Comparison of ENCODE assay signal across 17 mouse cellular contexts in genomic region chr16:58661826-58662225, GRCm38 (mm10). TPM values are rescaled to one million over a fixed set of nuclear protein-coding genes. Genes with fewer than 3 reads are reported as not detected.
DNase-seq lines count a peak whose midpoint lies in the region; ATAC-seq and TF ChIP-seq lines count a peak whose summit lies in the region.
"Had no signal": no experiment of that assay in that cellular context is flagged by ENCODE, and none has a peak within 500 bp of the region (broad histone marks: within the 10 kb centered on the region; RNA-seq: fewer than 3 reads in every experiment).

No protein-coding gene starts in this region.

- H3K9ac ChIP-seq in heart, embryonic 12.5 days, result no peak overlapping the region
- H3K9ac ChIP-seq in heart, adult 2 months (ENCODE audit: low read depth, low read length), result no peak overlapping the region
- H3K9ac ChIP-seq in liver, embryonic 11.5 days (ENCODE audit: low read depth, low read length), result peak overlapping the region; percentile 44; the same call in 1 of the 2 replicates

- no peak for TF ChIP-seq POLR2A in heart, adult 2 months (IDR thresholded peaks at IDR 0.05; ENCODE audit: insufficient read depth, low read depth, low read length)

- TF ChIP-seq CTCF in heart, adult 2 months (IDR thresholded peaks at IDR 0.05), result no peak

- no peak for TF ChIP-seq EP300 in heart, adult 2 months (IDR thresholded peaks at IDR 0.05; ENCODE audit: insufficient read depth, low read depth, low read length)

- no peaks in the 10 kb centered on the region for H3K79me2 ChIP-seq in heart, adult 2 months (replicated peaks; ENCODE audit: control insufficient read depth, insufficient read depth, low read length)

- peak; percentile 85 for ATAC-seq in heart, embryonic 12.5 days (ENCODE audit: insufficient number of reproducible peaks, low FRiP score)
- peak; percentile 95 for ATAC-seq in liver, embryonic 11.5 days (replicated peaks; ENCODE audit: low FRiP score)

- intact Hi-C loops in heart, adult 2 months (cut with DNase I), result loop anchor here (5.0 kb wide), 3 partner anchors 35 to 360 kb away; no protein-coding TSS in a partner anchor

- no peaks in the 10 kb centered on the region for H3K27me3 ChIP-seq in heart, embryonic 12.5 days (replicated peaks)
- H3K27me3 ChIP-seq in heart, adult 2 months (ENCODE audit: control insufficient read depth, insufficient read depth, low read length), result no peaks in the 10 kb centered on the region
- no peaks in the 10 kb centered on the region; the same call in 1 of the 2 replicates for H3K27me3 ChIP-seq in liver, embryonic 11.5 days (replicated peaks; ENCODE audit: control insufficient read depth, insufficient read depth, low read length)

- DNase-seq in heart, adult 2 months, result no peak
- DNase-seq in c-Kit-negative CD71-positive TER-119-positive erythroid progenitor cells, embryonic 14.5 days (ENCODE audit: low read depth, low spot score), result peak; percentile 87
- DNase-seq in liver, embryonic 11.5 days (ENCODE audit: low spot score), result no peak
- DNase-seq in spleen, postnatal 36 days (ENCODE audit: low spot score in 2 of 2), result peak; percentile 21 to 60
- no peak for DNase-seq in left cerebral cortex, adult 8-10 months (ENCODE audit: low spot score in 2 of 2)
- no peak for DNase-seq in layer of hippocampus, adult 9-11 months
- no peak for DNase-seq in cerebellum, adult 11 months
- DNase-seq: embryo, embryonic 11 days; gastrocnemius, adult 2 months; right cerebral cortex, postnatal 4 days had no signal

- 61% methylated on average over 5 of the region's 5 CpGs for WGBS in heart, embryonic 12.5 days
- WGBS in heart, adult 2 months, result 60% methylated on average over 5 of the region's 5 CpGs
- 30% methylated on average over 5 of the region's 5 CpGs for WGBS in liver, embryonic 11.5 days

- no peaks in the 10 kb centered on the region for H3K9me3 ChIP-seq in heart, embryonic 12.5 days (replicated peaks)
- H3K9me3 ChIP-seq in liver, embryonic 11.5 days (ENCODE audit: control insufficient read depth, low read length), result no peaks in the 10 kb centered on the region
- H3K9me3 ChIP-seq: forebrain, embryonic 10.5 days had no signal

- peak overlapping the region; percentile 28 for H3K4me2 ChIP-seq in heart, embryonic 12.5 days
- peak overlapping the region; percentile 53 for H3K4me2 ChIP-seq in liver, embryonic 11.5 days

- peak overlapping the region; percentile 43 for H3K27ac ChIP-seq in heart, embryonic 12.5 days (ENCODE audit: poor library complexity, severe bottlenecking)
- no peak overlapping the region for H3K27ac ChIP-seq in heart, adult 2 months
- H3K27ac ChIP-seq in liver, embryonic 11.5 days (ENCODE audit: low read depth, low read length), result peak overlapping the region; percentile 90
- H3K27ac ChIP-seq: forebrain, embryonic 10.5 days; gastrocnemius, adult 2 months; layer of hippocampus, adult 2 months had no signal

- no peaks in the 10 kb centered on the region for H3K36me3 ChIP-seq in heart, embryonic 12.5 days
- H3K36me3 ChIP-seq in heart, adult 2 months (ENCODE audit: control insufficient read depth, insufficient read depth, low read length), result no peaks in the 10 kb centered on the region
- no peaks in the 10 kb centered on the region for H3K36me3 ChIP-seq in liver, embryonic 11.5 days (ENCODE audit: control insufficient read depth, insufficient read depth, low read length)
- H3K36me3 ChIP-seq: forebrain, embryonic 10.5 days had no signal

- H3K4me3 ChIP-seq in heart, embryonic 12.5 days, result no peak overlapping the region
- H3K4me3 ChIP-seq in heart, adult 2 months, result no peak overlapping the region
- no peak overlapping the region for H3K4me3 ChIP-seq in liver, embryonic 11.5 days (ENCODE audit: low read depth, low read length)
- H3K4me3 ChIP-seq: forebrain, embryonic 10.5 days; gastrocnemius, adult 2 months; layer of hippocampus, adult 2 months had no signal

- no peaks in the 10 kb centered on the region for H3K4me1 ChIP-seq in heart, embryonic 12.5 days (replicated peaks)
- no peaks in the 10 kb centered on the region for H3K4me1 ChIP-seq in heart, adult 2 months (ENCODE audit: control insufficient read depth, insufficient read depth, low read length)
- peaks cover 21% of the 10 kb centered on the region for H3K4me1 ChIP-seq in liver, embryonic 11.5 days (replicated peaks; ENCODE audit: control insufficient read depth, insufficient read depth, low read length)
- H3K4me1 ChIP-seq: forebrain, embryonic 10.5 days had no signal

RNA-seq across cellular contexts. Expression of gene Cpox, which starts 8.3 kb away (rescaled TPM):
- polyA plus RNA-seq in heart, embryonic 12.5 days (2016; fragmentation: Nextera tagmentation; extraction: Ambion mirVana), result 39.9 and 48.0 TPM in 2 replicates
- total RNA-seq in heart, adult 2 months (2021), result 10 to 100 TPM; 39.1 to 41.1 TPM
- polyA plus RNA-seq in heart, adult 2 months (2012; rRNA removed), result 14.8 and 23.8 TPM in 2 replicates
- 388 and 389 TPM in 2 replicates for polyA plus RNA-seq in liver, embryonic 11.5 days (2014; fragmentation: Nextera tagmentation; extraction: Ambion mirVana)
- 10 to 100 TPM; 41.4 to 46.8 (median 43.7) TPM for total RNA-seq in left cerebral cortex, adult 8-10 months (2022)

RNA-seq across cellular contexts. Expression of gene E330017A01Rik, which starts 23.3 kb away (rescaled TPM):
- polyA plus RNA-seq in heart, embryonic 12.5 days (2016; fragmentation: Nextera tagmentation; extraction: Ambion mirVana), result 0.17 TPM in 1 of 2 replicates, not detected in the other
- total RNA-seq in heart, adult 2 months (2021), result not detected
- polyA plus RNA-seq in heart, adult 2 months (2012; rRNA removed), result not detected in 2 replicates
- not detected in 2 replicates for polyA plus RNA-seq in liver, embryonic 11.5 days (2014; fragmentation: Nextera tagmentation; extraction: Ambion mirVana)
- total RNA-seq in left cerebral cortex, adult 8-10 months (2022), result not detected
- total RNA-seq: gastrocnemius, adult 2 months; layer of hippocampus, adult 2 months had no signal
- polyA plus RNA-seq: C2C12; forebrain, embryonic 10.5 days; heart, postnatal 0 days; intestine, embryonic 14.5 days; limb, embryonic 14.5 days had no signal

RNA-seq across cellular contexts. Expression of gene Gm813, which starts 45.0 kb away (rescaled TPM):
- not detected in 2 replicates for polyA plus RNA-seq in heart, embryonic 12.5 days (2016; fragmentation: Nextera tagmentation; extraction: Ambion mirVana)
- not detected for total RNA-seq in heart, adult 2 months (2021)
- not detected in 2 replicates for polyA plus RNA-seq in heart, adult 2 months (2012; rRNA removed)
- not detected in 2 replicates for polyA plus RNA-seq in liver, embryonic 11.5 days (2014; fragmentation: Nextera tagmentation; extraction: Ambion mirVana)
- total RNA-seq in left cerebral cortex, adult 8-10 months (2022), result not detected
- total RNA-seq: gastrocnemius, adult 2 months; layer of hippocampus, adult 2 months had no signal
- polyA plus RNA-seq: C2C12; forebrain, embryonic 10.5 days; heart, postnatal 0 days; intestine, embryonic 14.5 days; limb, embryonic 14.5 days had no signal

RNA-seq across cellular contexts. Expression of gene Gpr15, which starts 57.0 kb away (rescaled TPM):
- not detected in 2 replicates for polyA plus RNA-seq in heart, embryonic 12.5 days (2016; fragmentation: Nextera tagmentation; extraction: Ambion mirVana)
- not detected for total RNA-seq in heart, adult 2 months (2021)
- 0.08 TPM in 1 of 2 replicates, not detected in the other for polyA plus RNA-seq in heart, adult 2 months (2012; rRNA removed)
- not detected in 2 replicates for polyA plus RNA-seq in liver, embryonic 11.5 days (2014; fragmentation: Nextera tagmentation; extraction: Ambion mirVana)
- not detected for total RNA-seq in left cerebral cortex, adult 8-10 months (2022)
- total RNA-seq: gastrocnemius, adult 2 months; layer of hippocampus, adult 2 months had no signal
- polyA plus RNA-seq: C2C12; forebrain, embryonic 10.5 days; intestine, embryonic 14.5 days had no signal

Comparison
In these comparisons a context has a peak if more than half of its experiments do, and no peak if none do; other contexts are left out.
1. DNase-seq: peak in c-Kit-negative CD71-positive TER-119-positive erythroid progenitor cells, embryonic 14.5 days (single experiment) and spleen, postnatal 36 days (2 of 2); none in heart, adult 2 months (0 of 2), liver, embryonic 11.5 days (single experiment), left cerebral cortex, adult 8-10 months (0 of 2), layer of hippocampus, adult 9-11 months (single experiment) and cerebellum, adult 11 months (single experiment).